Mouse (Mus musculus): ENCODE measurements around the gene Nectin2.
A peak's percentile ranks its signal among the peaks of the same experiment; 100 is the strongest.

The Nectin2 gene

GRCm38 (mm10) chr7:19769001-19769400 lies 18.7 kb upstream of the Nectin2 start:
- no peak for DNase-seq

- DNase-seq, result no peak
These were observed 18.0 kb upstream of the Nectin2 start for GRCm38 (mm10) chr7:19768251-19768650.

GRCm38 (mm10) chr7:19764581-19764980 lies 14.3 kb upstream of the Nectin2 start:
- no peak for DNase-seq

- DNase-seq, result no peak
These were observed 13.7 kb upstream of the Nectin2 start for GRCm38 (mm10) chr7:19763829-19764477.

- DNase-seq, result no peak
These were observed 12.0 kb upstream of the Nectin2 start for GRCm38 (mm10) chr7:19762283-19762682.

GRCm38 (mm10) chr7:19760021-19760420 lies 9.7 kb upstream of the Nectin2 start:
- DNase-seq, result no peak

- no peak for DNase-seq
These were observed 8.3 kb upstream of the Nectin2 start for GRCm38 (mm10) chr7:19758623-19759022.

GRCm38 (mm10) chr7:19755851-19756786 lies 5.8 kb upstream of the Nectin2 start:
- DNase-seq, result no peak

- DNase-seq, result no peak
These were observed 4.7 kb upstream of the Nectin2 start for GRCm38 (mm10) chr7:19755008-19755407.

- DNase-seq, result no peak
These were observed 3.8 kb upstream of the Nectin2 start for GRCm38 (mm10) chr7:19754065-19754464.

- DNase-seq, result no peak
These were observed 3.3 kb upstream of the Nectin2 start for GRCm38 (mm10) chr7:19753587-19753986.

GRCm38 (mm10) chr7:19752652-19753051 lies 2.4 kb upstream of the Nectin2 start:
- no peak for DNase-seq

GRCm38 (mm10) chr7:19751070-19751383 lies 744 bp upstream of the Nectin2 start:
- DNase-seq, result no peak

GRCm38 (mm10) chr7:19749389-19750216 lies 680 bp downstream of the Nectin2 start:
- peak; percentile 97 for DNase-seq

GRCm38 (mm10) chr7:19748219-19749195 lies 1.8 kb downstream of the Nectin2 start:
- no peak for DNase-seq

- peak; percentile 68 for DNase-seq
These were observed 2.7 kb downstream of the Nectin2 start for GRCm38 (mm10) chr7:19747420-19748218.

GRCm38 (mm10) chr7:19746426-19747201 lies 3.7 kb downstream of the Nectin2 start:
- DNase-seq, result peak; percentile 50

- DNase-seq, result no peak
These were observed 4.3 kb downstream of the Nectin2 start for GRCm38 (mm10) chr7:19745971-19746370.

GRCm38 (mm10) chr7:19744590-19745385 lies 5.5 kb downstream of the Nectin2 start:
- no peak for DNase-seq

Data from liver (tissue).